Mouse (Mus musculus) layer of hippocampus, postnatal 10 days (tissue): Measurements from ENCODE around the gene AB124611. TPM values are rescaled to one million over a fixed set of nuclear protein-coding genes. Genes with fewer than 3 reads are reported as not detected.
"Not testable (repeated sequence)": the region's sequence is repeated elsewhere in the genome, so short reads cannot be mapped to it uniquely, and the experiment has no call there.

ENCODE experiments used
- DNase-seq, 2 experiments: peaks; one replicate each; pipeline ENCODE4 v3.0.0; 2021; ENCODE audit warnings: low spot score in 2 of 2
- total RNA-seq, 2 experiments: library from RNA; stranded (reverse); gene quantifications; 2 replicates each; pipeline ENCODE4 v1.2.3; 2021

Gene AB124611
- total RNA-seq, 2 experiments from 2014 or later: 0.30 to 0.67 TPM

DNA sequence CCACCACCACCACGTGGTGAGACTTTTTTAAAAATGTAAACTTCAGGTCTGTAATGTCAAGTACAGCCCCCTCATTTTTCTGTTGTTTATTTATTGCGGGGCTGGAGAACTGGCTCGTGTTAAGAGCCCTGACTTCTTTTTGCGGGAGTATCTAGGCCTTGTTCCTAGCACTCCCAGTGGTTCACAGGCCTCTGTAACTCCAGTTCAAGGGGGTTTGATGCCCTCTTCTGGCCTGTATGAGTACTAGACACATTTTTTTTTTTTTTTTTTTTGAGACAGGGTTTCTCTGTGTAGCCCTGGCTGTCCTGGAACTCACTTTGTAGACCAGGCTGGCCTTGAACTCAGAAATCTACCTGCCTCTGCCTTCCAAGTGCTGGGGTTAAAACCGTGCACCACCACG lies 7.3 kb upstream of the AB124611 start:
- not testable (repeated sequence) for DNase-seq

DNA sequence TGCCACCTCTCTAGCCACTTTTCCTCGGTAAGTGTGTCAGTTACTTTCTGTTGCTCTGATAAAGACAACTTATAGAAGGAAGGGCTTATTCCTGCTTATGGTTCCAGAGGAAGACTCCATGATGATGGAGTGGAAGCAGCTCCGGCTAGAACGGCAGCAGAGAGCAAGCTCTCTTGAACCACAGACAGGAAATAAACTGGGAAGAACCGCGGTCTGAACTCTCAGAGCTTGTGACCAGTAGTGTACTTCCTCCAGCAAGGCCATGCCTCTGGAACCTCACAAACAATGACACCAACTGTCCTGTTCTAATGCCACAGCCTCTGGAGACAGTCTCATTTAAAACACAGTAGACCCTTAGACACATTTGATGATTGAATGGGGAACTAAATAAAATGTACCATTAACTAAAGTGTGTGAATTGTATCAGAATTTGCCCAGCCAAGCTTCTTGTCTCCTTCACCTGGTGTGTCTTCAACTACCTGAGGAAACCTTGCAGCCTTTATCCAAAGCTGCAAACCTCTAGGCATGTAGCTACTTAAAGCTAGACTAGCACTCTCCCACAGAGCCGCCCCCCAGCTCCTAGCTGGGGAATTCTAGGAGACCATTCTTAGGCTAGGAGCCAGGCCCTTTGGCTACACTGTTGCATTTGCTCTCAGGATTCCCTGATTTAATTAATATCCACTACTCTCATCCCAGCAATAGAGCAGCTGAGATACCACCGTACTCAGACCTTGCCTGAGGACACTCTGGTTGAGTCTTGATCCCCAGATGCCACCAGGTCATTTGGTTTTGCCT lies 637 bp upstream of the AB124611 start:
- no peak for DNase-seq

DNA sequence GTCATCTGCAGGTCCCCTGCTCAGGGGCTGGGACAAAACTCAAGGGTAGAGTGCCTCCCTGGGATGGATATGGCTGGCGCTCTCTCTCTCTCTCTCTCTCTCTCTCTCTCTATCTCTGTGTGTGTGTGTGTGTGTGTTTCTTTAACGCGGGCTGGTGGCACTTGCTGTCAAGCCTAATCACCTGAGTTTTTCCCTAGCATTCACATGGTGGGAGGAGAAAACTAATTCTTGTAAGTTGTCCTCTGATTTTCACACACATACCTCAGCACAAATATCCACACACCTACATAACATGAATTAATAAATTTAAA lies 613 bp downstream of the AB124611 start:
- DNase-seq: no peak

DNA sequence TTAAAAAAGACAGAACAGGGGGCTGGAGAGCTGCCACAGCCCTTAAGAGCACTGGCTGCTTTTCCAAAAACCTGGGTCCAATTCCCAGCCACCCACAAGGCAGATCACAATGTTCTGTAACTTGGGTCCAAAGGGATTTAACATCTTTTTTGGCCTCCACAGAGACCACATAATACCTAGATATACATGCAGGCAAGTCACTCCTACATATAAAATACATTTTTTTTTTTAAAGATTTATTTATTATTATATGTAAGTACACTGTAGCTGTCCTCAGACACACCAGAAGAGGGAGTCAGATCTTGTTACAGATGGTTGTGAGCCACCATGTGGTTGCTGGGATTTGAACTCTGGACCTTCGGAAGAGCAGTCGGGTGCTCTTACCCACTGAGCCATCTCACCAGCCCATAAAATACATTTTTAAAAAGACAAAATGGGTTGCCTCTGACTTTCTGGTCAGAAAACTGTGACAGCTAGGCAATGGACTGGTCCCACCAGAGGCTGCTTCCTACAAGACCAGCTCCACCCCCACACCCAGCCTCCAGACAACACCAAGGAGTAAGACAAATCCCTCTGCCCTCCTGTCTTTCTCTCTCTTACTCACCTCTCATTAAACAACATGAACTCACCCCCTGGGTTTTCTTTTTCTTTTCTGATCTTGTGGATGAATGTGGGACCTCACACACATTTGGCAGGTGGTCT lies 1.3 kb downstream of the AB124611 start:
- DNase-seq: no peak

DNA sequence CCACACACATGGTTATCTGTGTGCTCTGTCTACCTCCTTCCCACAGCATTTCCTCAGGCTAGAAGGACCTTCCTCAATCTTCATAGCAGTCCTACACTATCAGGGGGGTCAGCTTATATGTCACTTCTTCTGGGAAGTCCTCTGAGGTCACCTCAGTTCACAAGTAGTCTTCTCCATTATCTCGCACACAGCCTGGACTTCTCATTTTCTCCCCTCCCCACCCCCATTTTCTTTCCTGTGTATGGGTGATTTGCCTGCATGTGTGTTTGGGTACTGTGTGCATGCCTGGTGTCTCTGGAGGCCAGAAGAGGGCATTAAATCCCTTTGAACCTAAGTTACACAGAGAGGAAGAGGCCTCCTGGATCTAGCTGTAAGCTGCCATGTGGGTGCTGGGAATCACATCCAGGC lies 1.9 kb downstream of the AB124611 start:
- DNase-seq: no peak

DNA sequence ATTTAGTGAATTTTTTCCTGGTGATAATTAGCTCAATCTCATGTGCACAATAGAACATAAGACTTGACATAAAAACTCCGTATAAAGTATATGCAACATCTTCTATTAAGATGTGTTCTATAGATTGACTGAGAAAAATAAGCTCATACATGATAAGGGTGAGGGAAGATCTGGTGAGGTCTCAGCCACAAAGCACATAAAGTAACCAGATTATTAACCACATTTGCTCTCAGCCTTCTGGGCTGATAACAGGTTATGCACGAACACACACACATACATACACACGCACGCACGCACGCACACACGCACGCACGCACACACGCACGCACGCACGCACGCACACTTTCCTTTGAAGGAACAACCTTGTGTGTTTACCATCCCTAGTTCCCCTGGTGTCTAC lies 10.5 kb downstream of the AB124611 start:
- DNase-seq: no peak

- DNase-seq: no peak
Measured at GRCm38 (mm10) chr9:21537009-21537408, 11.0 kb downstream of the AB124611 start.

GRCm38 (mm10) chr9:21539981-21540753 lies 14.2 kb downstream of the AB124611 start:
- DNase-seq: no peak

DNA sequence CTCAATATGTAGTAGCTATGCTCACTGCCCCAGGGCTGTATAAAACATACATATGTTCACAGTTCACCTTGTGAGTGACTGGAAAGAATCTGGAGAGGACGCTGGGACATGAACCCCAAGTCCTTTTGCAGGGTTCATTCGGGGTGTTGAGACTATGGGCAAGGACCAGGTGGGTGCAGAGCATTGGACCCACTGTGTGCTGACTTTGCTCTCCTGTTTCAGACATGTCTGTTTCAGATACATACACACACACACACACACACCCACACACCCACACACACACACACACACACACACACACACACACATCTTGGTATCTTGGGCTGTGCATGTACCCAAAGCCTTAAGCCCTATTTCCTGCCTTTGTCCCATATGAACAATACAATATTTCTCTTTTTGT lies 16.0 kb downstream of the AB124611 start:
- DNase-seq: not testable (repeated sequence)

GRCm38 (mm10) chr9:21545351-21545915 lies 19.5 kb downstream of the AB124611 start:
- DNase-seq: no peak

DNA sequence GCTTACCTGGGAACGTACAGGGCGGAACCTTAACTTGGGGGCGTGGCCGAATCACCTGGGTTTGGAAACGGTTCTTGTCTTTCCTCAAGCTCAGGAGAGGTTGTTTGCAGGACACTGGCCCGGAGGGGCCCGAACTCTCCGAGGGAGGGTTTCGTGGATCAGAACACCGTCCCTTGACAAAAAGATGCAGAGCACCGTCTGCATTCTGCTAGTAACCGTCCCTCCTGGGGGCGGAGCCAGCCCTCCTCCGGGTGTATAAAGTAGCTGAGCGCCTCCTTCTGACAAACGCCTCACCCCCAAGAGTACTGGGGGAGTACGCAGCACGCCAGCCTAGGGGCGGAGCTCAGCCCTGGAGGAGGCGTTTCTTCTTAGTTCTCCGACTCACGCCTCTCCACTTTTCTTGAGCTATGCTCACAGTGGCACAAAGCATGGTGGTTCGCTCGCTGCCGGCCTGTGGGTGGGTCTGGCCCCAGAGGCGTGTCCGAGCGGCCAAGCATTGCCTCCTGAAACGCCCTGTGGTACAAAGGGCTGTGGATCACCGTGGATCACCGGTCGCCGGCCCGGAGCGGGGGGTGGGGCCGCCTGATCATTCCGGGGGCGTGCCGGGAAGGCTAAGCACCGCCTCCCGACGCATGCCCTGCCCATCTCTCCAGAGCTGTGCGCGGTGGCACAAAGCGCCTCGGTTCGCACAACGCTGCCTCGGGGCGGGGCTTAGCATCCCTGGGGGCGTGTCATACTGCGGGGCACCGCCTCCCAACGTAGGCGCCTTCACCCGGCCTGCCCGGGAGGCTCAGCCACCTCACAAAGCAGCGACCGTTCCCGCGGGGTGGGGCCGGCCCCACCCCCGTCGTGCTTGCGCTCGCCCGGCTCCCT lies 20.2 kb downstream of the AB124611 start:
- DNase-seq: peak; percentile 99 to 100

GRCm38 (mm10) chr9:21546789-21547074 lies 20.8 kb downstream of the AB124611 start, which contains the start of gene Carm1:
TSS of gene Carm1 (plus strand) at chr9:21546894.
- no peak for DNase-seq

GRCm38 (mm10) chr9:21547075-21547941 lies 21.3 kb downstream of the AB124611 start:
- DNase-seq: peak in 1 of 2 experiments; percentile 66

GRCm38 (mm10) chr9:21551049-21551448 lies 25.1 kb downstream of the AB124611 start:
- no peak for DNase-seq

DNA sequence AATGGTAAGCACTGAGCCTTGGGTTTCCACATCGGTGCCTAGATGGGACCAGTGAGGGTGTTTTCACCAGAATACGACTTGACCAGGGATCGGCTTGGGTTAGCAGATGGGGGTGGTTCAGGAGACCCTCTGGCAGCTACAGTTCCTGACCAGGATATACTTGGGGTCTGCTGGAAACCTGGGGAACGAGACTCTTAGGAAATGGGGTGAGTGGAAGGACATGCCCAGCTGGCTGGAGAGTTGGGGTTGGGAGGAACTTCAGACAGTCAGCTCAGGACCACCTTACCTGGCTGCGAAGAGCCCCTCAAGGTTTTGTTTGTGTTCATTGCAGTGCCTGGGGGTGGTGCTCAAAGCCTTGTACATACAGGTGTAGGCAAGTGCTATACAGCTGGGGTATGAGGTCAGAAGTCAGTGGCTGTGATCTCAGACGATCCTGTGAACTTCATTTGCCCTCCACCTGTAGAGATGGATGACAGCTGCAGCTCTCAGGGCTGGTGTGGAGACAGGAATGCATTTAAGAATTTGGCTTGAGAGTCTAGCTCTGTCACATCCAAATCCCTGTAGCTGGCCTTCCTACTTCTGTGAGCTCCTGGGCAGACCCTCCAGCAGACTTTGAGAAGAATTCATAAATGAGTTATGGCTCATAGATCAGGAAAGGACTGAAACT lies 27.8 kb downstream of the AB124611 start:
- no peak for DNase-seq

DNA sequence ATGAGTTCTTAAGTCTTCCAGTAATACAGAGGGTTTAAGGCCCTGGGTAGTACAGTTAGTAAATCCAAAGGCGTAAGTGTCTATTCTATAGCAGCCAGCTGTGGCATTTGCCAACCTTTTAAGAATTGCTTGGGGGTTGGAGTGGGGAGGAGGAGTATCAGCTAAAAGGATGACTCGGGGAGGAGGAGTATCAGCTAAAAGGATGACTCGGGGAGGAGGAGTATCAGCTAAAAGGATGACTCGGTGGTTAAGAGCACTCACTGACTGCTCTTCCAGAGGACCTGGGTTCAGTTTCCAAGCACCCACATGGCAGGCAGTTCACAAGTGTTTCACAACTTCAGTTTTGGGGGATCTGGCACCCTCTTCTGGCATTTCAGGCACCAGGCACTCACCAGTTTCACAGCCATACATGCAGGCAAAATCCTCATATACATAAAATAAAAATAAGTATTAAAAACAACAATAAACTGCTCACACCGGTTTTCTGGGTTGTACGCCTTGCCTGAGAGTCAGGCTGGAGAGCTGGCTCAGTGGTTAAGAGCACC lies 29.3 kb downstream of the AB124611 start:
- no peak for DNase-seq

GRCm38 (mm10) chr9:21556996-21557395 lies 31.0 kb downstream of the AB124611 start:
- DNase-seq: no peak

DNA sequence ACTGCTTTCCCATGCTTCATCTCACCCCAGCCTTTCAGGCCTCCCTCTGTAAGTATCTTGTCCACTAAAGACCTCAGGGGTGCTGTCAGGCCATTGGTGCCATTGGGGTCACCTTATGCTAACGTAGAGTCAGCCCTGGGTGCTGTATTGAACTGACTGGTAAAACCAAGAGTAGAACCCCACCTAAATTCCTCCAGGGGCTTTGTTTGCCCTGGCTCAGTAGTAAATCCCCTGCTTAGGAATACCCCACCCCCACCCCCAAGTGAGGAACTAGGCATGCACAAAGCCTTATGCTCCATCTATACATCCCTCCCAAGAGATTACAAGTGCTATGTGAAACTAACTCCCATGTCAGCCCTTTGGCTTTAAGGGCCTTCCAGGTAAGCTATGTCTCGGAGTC lies 31.6 kb downstream of the AB124611 start:
- DNase-seq: no peak

DNA sequence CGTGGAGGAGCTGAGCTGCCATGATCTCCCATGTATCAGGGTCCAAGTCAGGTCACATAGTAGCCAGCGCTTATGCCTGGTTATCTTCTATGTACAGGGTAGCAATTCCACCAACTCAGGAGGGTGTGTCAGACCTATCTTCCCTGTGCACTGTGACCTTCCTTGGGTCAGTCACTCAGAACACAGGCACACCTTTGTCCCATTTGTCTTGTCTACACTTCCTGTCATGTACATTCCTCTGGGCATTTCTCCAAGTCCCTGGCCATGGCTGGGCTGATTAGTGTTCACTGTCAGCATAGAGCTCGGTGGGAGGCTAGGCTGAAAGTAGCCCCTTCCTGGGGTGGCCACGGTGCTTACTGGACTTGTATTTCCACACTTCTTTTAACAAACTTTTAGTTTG lies 32.4 kb downstream of the AB124611 start:
- DNase-seq: no peak
